Mouse (Mus musculus) MEL (cell line): ENCODE data around the gene Aknad1.

Source experiments
- CHD1 ChIP-seq: IDR thresholded peaks from 2 replicates; pipeline ENCODE4 v1.6.1; 2012; ENCODE audit warnings: low read depth, mild to moderate bottlenecking, inconsistent platforms, low read length, improper control_type of control experiment
- CTCF ChIP-seq, 3 experiments: IDR thresholded peaks in 2 of 3; conservative IDR thresholded peaks in 1 of 3; 2 replicates each; pipeline ENCODE4 v1.5.1; 2011 to 2012; ENCODE audit warnings: low read length in 3 of 3, low read depth in 2 of 3, mild to moderate bottlenecking in 2 of 3, improper control_type of control experiment in 1 of 3, inconsistent platforms in 1 of 3, mixed read lengths in 1 of 3, moderate library complexity in 1 of 3; ENCODE audit not compliant: control insufficient read depth in 1 of 3, insufficient read depth in 1 of 3, poor library complexity in 1 of 3, severe bottlenecking in 1 of 3
- EP300 ChIP-seq, 2 experiments: IDR thresholded peaks; 2 replicates each; pipeline ENCODE4 v1.6.1; 2011; ENCODE audit warnings: improper control_type of control experiment in 2 of 2, low read length in 2 of 2, low read depth in 1 of 2, mild to moderate bottlenecking in 1 of 2
- GATA1 ChIP-seq: IDR thresholded peaks from 2 replicates; pipeline ENCODE4 v1.6.1; 2011; ENCODE audit warnings: low read depth, low read length, improper control_type of control experiment
- KAT2A ChIP-seq: conservative IDR thresholded peaks from 2 replicates; pipeline ENCODE4 v1.6.1; 2012; ENCODE audit warnings: low read depth, low read length, improper control_type of control experiment, inconsistent platforms
- MAFK ChIP-seq: IDR thresholded peaks from 2 replicates; pipeline ENCODE4 v1.6.1; 2011; ENCODE audit warnings: low read depth, mild to moderate bottlenecking, low read length, improper control_type of control experiment, borderline replicate concordance
- MAX ChIP-seq: IDR thresholded peaks from 2 replicates; pipeline ENCODE4 v1.6.1; 2011; ENCODE audit warnings: low read length, improper control_type of control experiment
- MEF2A ChIP-seq: IDR thresholded peaks from 2 replicates; pipeline ENCODE4 v1.6.1; 2014; ENCODE audit warnings: low read depth, mild to moderate bottlenecking, inconsistent platforms, low read length, improper control_type of control experiment; ENCODE audit not compliant: poor library complexity, insufficient replicate concordance, severe bottlenecking; ENCODE audit errors: extremely low read depth
- NELFE ChIP-seq: IDR thresholded peaks from 2 replicates; pipeline ENCODE4 v1.6.1; 2011; ENCODE audit warnings: low read depth, low read length, improper control_type of control experiment
- POLR2A ChIP-seq, 2 experiments: IDR thresholded peaks; 2 replicates each; pipeline ENCODE4 v1.6.1; 2011 to 2012; ENCODE audit warnings: low read length in 2 of 2, mild to moderate bottlenecking in 2 of 2, control low read depth in 1 of 2, improper control_type of control experiment in 1 of 2, low read depth in 1 of 2, moderate library complexity in 1 of 2; ENCODE audit not compliant: control insufficient read depth in 1 of 2, insufficient read depth in 1 of 2, poor library complexity in 1 of 2
- POLR2AphosphoS2 ChIP-seq: IDR thresholded peaks from 2 replicates; pipeline ENCODE4 v1.6.1; 2011; ENCODE audit warnings: low read length, improper control_type of control experiment
- TBP ChIP-seq: IDR thresholded peaks from 2 replicates; pipeline ENCODE4 v1.8.0; 2011; ENCODE audit warnings: low read depth, low read length, improper control_type of control experiment
- USF1 ChIP-seq: IDR thresholded peaks from 2 replicates; pipeline ENCODE4 v1.6.1; 2014; ENCODE audit warnings: low read depth, mild to moderate bottlenecking, inconsistent platforms, low read length, improper control_type of control experiment, moderate library complexity
- USF2 ChIP-seq, 2 experiments: IDR thresholded peaks; 2 replicates each; pipeline ENCODE4 v1.6.1; 2011 to 2012; ENCODE audit warnings: improper control_type of control experiment in 2 of 2, low read length in 2 of 2, borderline replicate concordance in 1 of 2, inconsistent platforms in 1 of 2, low read depth in 1 of 2, mild to moderate bottlenecking in 1 of 2; ENCODE audit not compliant: insufficient read depth in 1 of 2

- TF ChIP-seq GATA1 (no peak), MAFK (no peak), CTCF (IDR thresholded peaks at IDR 0.05 in 2 of 3, conservative IDR thresholded peaks at IDR 0.05 in 1 of 3; ENCODE audit: control insufficient read depth in 1 of 3, insufficient read depth in 1 of 3, low read depth in 2 of 3, low read length in 3 of 3, poor library complexity in 1 of 3, severe bottlenecking in 1 of 3) (no peak), POLR2AphosphoS2 (no peak), NELFE (no peak), MEF2A (no peak), TBP (no peak), POLR2A (IDR thresholded peaks at IDR 0.05; ENCODE audit: control insufficient read depth in 1 of 2, insufficient read depth in 1 of 2, low read depth in 1 of 2, low read length in 2 of 2, poor library complexity in 1 of 2) (no peak), EP300 (IDR thresholded peaks at IDR 0.05; ENCODE audit: low read depth in 1 of 2, low read length in 2 of 2) (no peak), MAX (no peak), USF1 (no peak), CHD1 (no peak), USF2 (IDR thresholded peaks at IDR 0.05; ENCODE audit: borderline replicate concordance in 1 of 2, insufficient read depth in 1 of 2, low read depth in 1 of 2, low read length in 2 of 2) (no peak), KAT2A (no peak)
Measured at GRCm38 (mm10) chr3:108805622-108806021, 66.2 kb downstream of the Aknad1 start.
